Comparison of ENCODE assay signal across 9 mouse cellular contexts in genomic region chr7:44443268-44444173, GRCm38 (mm10). TPM values are rescaled to one million over a fixed set of nuclear protein-coding genes. Genes with fewer than 3 reads are reported as not detected.
DNase-seq lines count a peak whose midpoint lies in the region; ATAC-seq and TF ChIP-seq lines count a peak whose summit lies in the region.
"Had no signal": no experiment of that assay in that cellular context is flagged by ENCODE, and none has a peak within 500 bp of the region (broad histone marks: within the 10 kb centered on the region; RNA-seq: fewer than 3 reads in every experiment).

No protein-coding gene starts in this region.

- WGBS in kidney, postnatal 0 days: 11% methylated on average over 20 of the region's 20 CpGs
- WGBS in heart, postnatal 0 days: 14% methylated on average over 20 of the region's 20 CpGs
- WGBS in midbrain, embryonic 16.5 days: 9% methylated on average over 19 of the region's 20 CpGs

- no peaks in the 10 kb centered on the region for H3K36me3 ChIP-seq in kidney, postnatal 0 days (ENCODE audit: insufficient read depth, low read length)
- H3K36me3 ChIP-seq in heart, postnatal 0 days (replicated peaks; ENCODE audit: control insufficient read depth, insufficient read depth, low read length): no peaks in the 10 kb centered on the region
- peaks cover 22% of the 10 kb centered on the region; the same call in 1 of the 2 replicates for H3K36me3 ChIP-seq in midbrain, embryonic 16.5 days (ENCODE audit: control insufficient read depth, insufficient read depth, low read length)

- no peak overlapping the region for H3K27ac ChIP-seq in kidney, postnatal 0 days
- H3K27ac ChIP-seq in heart, postnatal 0 days (ENCODE audit: low read depth): peak overlapping the region; percentile 84
- H3K27ac ChIP-seq in midbrain, embryonic 16.5 days (ENCODE audit: low read length): peak overlapping the region; percentile 97

- no peak for DNase-seq in kidney, postnatal 0 days (ENCODE audit: low spot score)
- DNase-seq in kidney, adult 18-20 months: no peak
- peak; percentile 84 for DNase-seq in cerebellum, adult 9-10 months
- peak; percentile 48 for DNase-seq in heart, postnatal 0 days (ENCODE audit: low spot score)
- DNase-seq in adipocyte (ENCODE audit: low spot score): no peak
- DNase-seq in gastrocnemius, postnatal 10 days: no peak
- no peak for DNase-seq in lung, adult 18-20 months

- TF ChIP-seq EP300 in heart, postnatal 0 days (IDR thresholded peaks at IDR 0.05; ENCODE audit: low read depth): no peak

- peak overlapping the region; percentile 39; the same call in 1 of the 2 replicates for H3K4me2 ChIP-seq in kidney, postnatal 0 days (ENCODE audit: low read length)
- peak overlapping the region; percentile 86 for H3K4me2 ChIP-seq in heart, postnatal 0 days (ENCODE audit: low read depth, low read length)
- peak overlapping the region; percentile 99 for H3K4me2 ChIP-seq in midbrain, embryonic 16.5 days (ENCODE audit: low read length)

- ATAC-seq in kidney, postnatal 0 days (replicated peaks; ENCODE audit: low FRiP score, low read depth): peak; percentile 16; the same call in 1 of the 2 replicates
- ATAC-seq in heart, postnatal 0 days (ENCODE audit: insufficient read depth, low read depth): peak; percentile 50
- peak; percentile 47 for ATAC-seq in midbrain, embryonic 16.5 days

- TF ChIP-seq CTCF in kidney, postnatal 0 days (IDR thresholded peaks at IDR 0.05; ENCODE audit: low read depth): peak; percentile 18; the same call in 1 of the 2 replicates
- peak; percentile 32; the same call in 1 of the 2 replicates for TF ChIP-seq CTCF in heart, postnatal 0 days (IDR thresholded peaks at IDR 0.05; ENCODE audit: low read depth)

- H3K4me3 ChIP-seq in kidney, postnatal 0 days (replicated peaks; ENCODE audit: low read depth, low read length): peak overlapping the region; percentile 14; the same call in 1 of the 2 replicates
- peak overlapping the region; percentile 57 for H3K4me3 ChIP-seq in heart, postnatal 0 days (ENCODE audit: low read depth, low read length)
- H3K4me3 ChIP-seq in midbrain, embryonic 16.5 days (ENCODE audit: low read depth, low read length): peak overlapping the region; percentile 68

- H3K9me3 ChIP-seq in kidney, postnatal 0 days (replicated peaks; ENCODE audit: low read length): no peaks in the 10 kb centered on the region
- no peaks in the 10 kb centered on the region for H3K9me3 ChIP-seq in heart, postnatal 0 days (replicated peaks; ENCODE audit: control insufficient read depth, low read length)
- no peaks in the 10 kb centered on the region for H3K9me3 ChIP-seq in midbrain, embryonic 16.5 days (replicated peaks; ENCODE audit: control insufficient read depth, low read length, poor library complexity, severe bottlenecking)

- H3K9ac ChIP-seq in kidney, postnatal 0 days (ENCODE audit: low read depth, low read length): no peak overlapping the region
- peak overlapping the region; percentile 61; the same call in 1 of the 2 replicates for H3K9ac ChIP-seq in heart, postnatal 0 days (replicated peaks; ENCODE audit: low read depth, low read length)
- H3K9ac ChIP-seq in midbrain, embryonic 16.5 days (ENCODE audit: low read depth, low read length): peak overlapping the region; percentile 95

- peaks cover 56% of the 10 kb centered on the region for H3K27me3 ChIP-seq in kidney, postnatal 0 days (ENCODE audit: insufficient read depth, low read length)
- H3K27me3 ChIP-seq in heart, postnatal 0 days (ENCODE audit: control insufficient read depth, insufficient read depth, low read length): peaks cover 21% of the 10 kb centered on the region
- H3K27me3 ChIP-seq in midbrain, embryonic 16.5 days (ENCODE audit: control insufficient read depth, insufficient read depth, low read depth, low read length): no peaks in the 10 kb centered on the region

- no peaks in the 10 kb centered on the region for H3K4me1 ChIP-seq in kidney, postnatal 0 days (replicated peaks; ENCODE audit: insufficient read depth, low read length)
- peaks cover 14% of the 10 kb centered on the region for H3K4me1 ChIP-seq in heart, postnatal 0 days (ENCODE audit: control insufficient read depth, insufficient read depth)
- peaks cover 60% of the 10 kb centered on the region for H3K4me1 ChIP-seq in midbrain, embryonic 16.5 days (ENCODE audit: control insufficient read depth, insufficient read depth, low read length)

RNA-seq across cellular contexts. Expression of gene Lrrc4b, which starts 14.7 kb away (rescaled TPM):
- polyA plus RNA-seq in kidney, postnatal 0 days (2015; fragmentation: Nextera tagmentation; extraction: Ambion mirVana): 0.26 and 0.42 TPM in 2 replicates
- 55.6 and 89.5 TPM in 2 replicates for total RNA-seq in heart, postnatal 0 days (2014; rRNA removed; ENCODE audit: low replicate concordance)
- 2.8 TPM in 2 replicates for polyA plus RNA-seq in heart, postnatal 0 days (2015; fragmentation: Nextera tagmentation; extraction: Ambion mirVana)
- 14.3 and 15.9 TPM in 2 replicates for polyA plus RNA-seq in midbrain, embryonic 16.5 days (2015; fragmentation: Nextera tagmentation; extraction: Ambion mirVana)
- 1 to 10 TPM; 1.9 to 2.5 TPM for total RNA-seq in gastrocnemius, postnatal 10 days (2021)

RNA-seq across cellular contexts. Expression of gene Aspdh, which starts 21.7 kb away (rescaled TPM):
- 5.4 and 5.8 TPM in 2 replicates for polyA plus RNA-seq in kidney, postnatal 0 days (2015; fragmentation: Nextera tagmentation; extraction: Ambion mirVana)
- total RNA-seq in heart, postnatal 0 days (2014; rRNA removed; ENCODE audit: low replicate concordance): 7.5 TPM in 1 of 2 replicates, not detected in the other
- polyA plus RNA-seq in heart, postnatal 0 days (2015; fragmentation: Nextera tagmentation; extraction: Ambion mirVana): 0.40 and 0.86 TPM in 2 replicates
- polyA plus RNA-seq in midbrain, embryonic 16.5 days (2015; fragmentation: Nextera tagmentation; extraction: Ambion mirVana): 3.9 and 4.2 TPM in 2 replicates
- total RNA-seq in gastrocnemius, postnatal 10 days (2021): not detected
- total RNA-seq: MEL had no signal

RNA-seq across cellular contexts. Expression of gene Josd2, which starts 24.3 kb away (rescaled TPM):
- polyA plus RNA-seq in kidney, postnatal 0 days (2015; fragmentation: Nextera tagmentation; extraction: Ambion mirVana): 51.1 and 52.4 TPM in 2 replicates
- total RNA-seq in heart, postnatal 0 days (2014; rRNA removed; ENCODE audit: low replicate concordance): 123 and 143 TPM in 2 replicates
- 91.2 and 105 TPM in 2 replicates for polyA plus RNA-seq in heart, postnatal 0 days (2015; fragmentation: Nextera tagmentation; extraction: Ambion mirVana)
- polyA plus RNA-seq in midbrain, embryonic 16.5 days (2015; fragmentation: Nextera tagmentation; extraction: Ambion mirVana): 39.5 and 39.6 TPM in 2 replicates
- total RNA-seq in gastrocnemius, postnatal 10 days (2021): 10 to 100 TPM; 61.5 to 68.3 TPM

RNA-seq across cellular contexts. Expression of gene Emc10, which starts 52.8 kb away (rescaled TPM):
- polyA plus RNA-seq in kidney, postnatal 0 days (2015; fragmentation: Nextera tagmentation; extraction: Ambion mirVana): 113 and 136 TPM in 2 replicates
- total RNA-seq in heart, postnatal 0 days (2014; rRNA removed; ENCODE audit: low replicate concordance): 206 and 212 TPM in 2 replicates
- 67.0 and 73.2 TPM in 2 replicates for polyA plus RNA-seq in heart, postnatal 0 days (2015; fragmentation: Nextera tagmentation; extraction: Ambion mirVana)
- polyA plus RNA-seq in midbrain, embryonic 16.5 days (2015; fragmentation: Nextera tagmentation; extraction: Ambion mirVana): 121 and 137 TPM in 2 replicates
- 10 to 100 TPM; 50.8 to 52.6 TPM for total RNA-seq in gastrocnemius, postnatal 10 days (2021)

RNA-seq across cellular contexts. Expression of gene Fam71e1, which starts 52.9 kb away (rescaled TPM):
- 17.1 and 19.2 TPM in 2 replicates for polyA plus RNA-seq in kidney, postnatal 0 days (2015; fragmentation: Nextera tagmentation; extraction: Ambion mirVana)
- total RNA-seq in heart, postnatal 0 days (2014; rRNA removed; ENCODE audit: low replicate concordance): 3.2 and 4.3 TPM in 2 replicates
- polyA plus RNA-seq in heart, postnatal 0 days (2015; fragmentation: Nextera tagmentation; extraction: Ambion mirVana): 11.4 and 12.5 TPM in 2 replicates
- 24.2 and 29.8 TPM in 2 replicates for polyA plus RNA-seq in midbrain, embryonic 16.5 days (2015; fragmentation: Nextera tagmentation; extraction: Ambion mirVana)
- total RNA-seq in gastrocnemius, postnatal 10 days (2021): 1 to 10 TPM; 4.3 to 5.7 TPM

Comparison
In these comparisons a context has a peak if more than half of its experiments do, and no peak if none do; other contexts are left out.
1. DNase-seq: peak in cerebellum, adult 9-10 months (single experiment) and heart, postnatal 0 days (single experiment); none in kidney, postnatal 0 days (single experiment), kidney, adult 18-20 months (single experiment), adipocyte (single experiment), gastrocnemius, postnatal 10 days (single experiment) and lung, adult 18-20 months (0 of 2).
2. H3K4me2 ChIP-seq: peak in every context shown above with its lines; median percentile 99 in midbrain, embryonic 16.5 days; 86 in heart, postnatal 0 days; 39 in kidney, postnatal 0 days.
3. H3K4me3 ChIP-seq: peak in every context shown above with its lines; median percentile 68 in midbrain, embryonic 16.5 days; 57 in heart, postnatal 0 days; 14 in kidney, postnatal 0 days.
4. Peak in every context shown above with its lines, with median percentiles within 50 percentile points of each other: ATAC-seq.